Mouse (Mus musculus) gastrocnemius, adult 2 months (tissue): ENCODE measurements around the gene Sptlc3. TPM values are rescaled to one million over a fixed set of nuclear protein-coding genes. Genes with fewer than 3 reads are reported as not detected.

Experiments
- DNase-seq: peaks from one replicate; pipeline ENCODE4 v3.0.0; 2022
- H3K27ac ChIP-seq: fragments of 200-600 bp; 2 replicates; pipeline ENCODE4 v1.8.1; 2022; ENCODE audit warnings: mild to moderate bottlenecking
- H3K4me3 ChIP-seq: fragments of 200-600 bp; 2 replicates; pipeline ENCODE4 v1.8.1; 2022; ENCODE audit warnings: mild to moderate bottlenecking, moderate library complexity
- CTCF ChIP-seq: fragments of 200-600 bp; IDR thresholded peaks from 2 replicates; pipeline ENCODE4 v1.8.1; 2022; ENCODE audit warnings: antibody characterized with exemption, mild to moderate bottlenecking, moderate library complexity
- intact Hi-C: fragments of 180-260 bp; cut with DNase I; formaldehyde crosslinking; loops from one replicate; pipeline ENCODE4 v1.15.1; 2025
- total RNA-seq, 2 experiments: library from RNA; stranded (reverse); gene quantifications; 2 replicates each; pipeline ENCODE4 v1.2.3; 2021

Sptlc3 gene
- total RNA-seq, 2 experiments from 2014 or later: not detected

DNA sequence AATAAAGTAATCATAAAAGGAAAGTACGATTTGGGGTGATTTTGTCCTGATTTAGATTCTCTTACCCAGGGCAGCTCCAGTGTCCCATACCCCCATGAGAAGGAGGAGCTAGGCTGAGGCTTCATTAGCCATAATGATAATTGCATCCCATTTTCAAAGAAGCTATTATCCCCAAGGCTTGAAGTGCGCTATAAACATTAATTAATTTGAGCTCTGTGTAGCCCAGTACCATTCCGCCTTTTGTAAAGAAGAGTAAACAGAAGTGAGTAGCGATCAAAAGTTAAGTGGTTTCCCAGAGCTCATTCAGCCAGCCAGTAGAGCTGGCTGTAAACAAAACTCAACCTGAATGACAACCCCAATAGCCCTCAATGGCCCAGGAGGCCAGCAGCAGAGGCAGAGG lies 163.0 kb downstream of the Sptlc3 start:
- intact Hi-C loops: no loop called here
- no peak for TF ChIP-seq CTCF
- Histone ChIP-seq H3K27ac (no peak overlapping the region), H3K4me3 (no peak overlapping the region)
- DNase-seq: no peak

DNA sequence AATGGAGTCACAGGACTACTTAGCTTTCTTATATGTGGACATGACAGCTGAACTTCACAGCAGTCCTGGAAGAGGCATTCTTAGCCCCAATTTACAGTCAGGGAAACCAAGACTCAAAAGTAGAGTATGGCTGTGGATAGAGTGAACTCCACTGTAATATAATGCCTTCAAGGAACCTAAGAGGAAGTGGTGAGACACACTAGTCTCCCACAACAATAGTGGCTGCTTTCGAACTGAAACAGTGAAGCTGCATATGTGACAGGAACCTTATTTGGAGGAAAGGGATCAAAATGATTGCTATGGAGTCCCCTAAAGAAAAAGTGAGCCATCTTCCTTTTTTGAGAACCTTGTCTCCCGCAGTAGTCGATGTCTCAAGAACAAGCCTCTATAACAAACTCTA lies 178.1 kb downstream of the Sptlc3 start:
- H3K27ac ChIP-seq: no peak overlapping the region
- intact Hi-C loops: no loop called here
- DNase-seq: no peak
- H3K4me3 ChIP-seq: no peak overlapping the region
- no peak for TF ChIP-seq CTCF

- intact Hi-C loops: no loop called here
- no peak for TF ChIP-seq CTCF
- no peak for DNase-seq
- H3K4me3 ChIP-seq: no peak overlapping the region
- H3K27ac ChIP-seq: no peak overlapping the region
Measured at GRCm38 (mm10) chr2:139672371-139672770, 178.7 kb downstream of the Sptlc3 start.

DNA sequence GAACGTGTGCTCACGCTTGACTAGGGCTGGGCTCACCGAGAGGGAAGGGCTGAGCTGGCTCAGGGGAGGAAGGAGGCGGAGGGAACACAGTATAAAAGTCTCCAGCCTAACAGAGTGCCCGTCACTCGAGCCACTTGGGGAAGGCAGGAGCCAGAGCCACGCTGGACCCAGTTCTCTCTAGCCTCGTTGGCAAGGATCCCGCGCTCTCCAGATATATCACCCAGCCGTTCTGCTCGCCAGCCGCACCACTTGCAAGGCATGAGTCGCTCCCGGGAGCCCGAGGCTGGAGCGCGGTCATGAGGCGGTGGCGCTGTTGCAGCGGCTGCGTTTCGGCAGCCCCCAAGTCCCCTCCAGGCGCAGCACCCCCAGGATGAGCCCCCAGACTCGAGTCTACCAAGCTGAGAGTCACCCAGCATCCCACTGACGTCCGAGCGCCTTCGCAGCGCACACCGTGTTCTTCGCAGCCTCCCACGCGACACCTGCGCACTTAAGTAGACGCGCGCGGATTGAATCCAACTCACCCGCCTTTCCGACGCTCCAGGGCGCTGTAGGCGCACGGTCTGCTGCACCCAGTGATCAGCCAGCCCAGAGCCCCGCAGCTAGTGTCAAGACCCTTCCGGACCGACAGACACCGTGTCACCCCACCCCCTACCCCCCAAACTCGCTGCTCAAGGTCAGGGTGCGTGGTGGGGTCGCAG lies 183.5 kb downstream of the Sptlc3 start:
- no peak for TF ChIP-seq CTCF
- peak; percentile 76 for DNase-seq
- peak overlapping the region; percentile 84 for H3K4me3 ChIP-seq
- intact Hi-C loops: loop anchor here (5.0 kb wide), 1 partner anchor 45 kb away; no protein-coding TSS in a partner anchor
- peak overlapping the region; percentile 68 for H3K27ac ChIP-seq

DNA sequence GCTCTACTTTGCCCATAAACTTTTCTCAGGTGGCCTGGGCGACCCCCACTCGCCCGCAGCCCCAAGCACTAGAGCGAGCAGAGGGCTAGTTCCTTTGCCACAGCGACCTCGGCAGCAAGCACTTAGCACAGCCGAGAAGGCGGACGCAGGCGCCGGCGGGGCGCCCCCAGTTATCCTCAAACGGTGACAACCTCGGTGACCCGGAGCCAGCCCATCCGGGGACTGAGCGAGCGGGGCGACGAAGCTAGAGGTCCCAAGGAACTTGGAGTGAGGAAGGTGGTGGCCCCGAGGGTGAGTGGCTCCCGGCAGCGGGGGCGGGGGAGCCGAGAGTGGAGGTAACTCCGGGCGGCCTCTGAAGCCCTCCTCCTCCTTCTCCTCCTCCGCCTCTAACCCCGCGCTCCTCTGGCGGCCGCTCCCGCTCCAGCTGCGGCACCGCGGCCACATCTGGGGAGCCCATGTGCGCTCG lies 184.1 kb downstream of the Sptlc3 start, which contains the start of gene Ism1:
TSS of gene Ism1 (plus strand) at position 370 of the 466 bp plus-strand sequence.
- peak within 1 kb of the TSS; percentile 84 for H3K4me3 ChIP-seq
- peak within 1 kb of the TSS; percentile 68 for H3K27ac ChIP-seq
- DNase-seq: peak; percentile 50
- no peak for TF ChIP-seq CTCF
- intact Hi-C loops: loop anchor here (5.0 kb wide), 1 partner anchor 44 kb away; no protein-coding TSS in a partner anchor

- H3K4me3 ChIP-seq: peak overlapping the region; percentile 84
- peak; percentile 12; the same call in 1 of the 2 replicates for TF ChIP-seq CTCF
- H3K27ac ChIP-seq: peak overlapping the region; percentile 68
- intact Hi-C loops: loop anchor here (5.0 kb wide), 1 partner anchor 44 kb away; no protein-coding TSS in a partner anchor
- DNase-seq: peak; percentile 53
Measured at GRCm38 (mm10) chr2:139678275-139679140, 184.8 kb downstream of the Sptlc3 start.

DNA sequence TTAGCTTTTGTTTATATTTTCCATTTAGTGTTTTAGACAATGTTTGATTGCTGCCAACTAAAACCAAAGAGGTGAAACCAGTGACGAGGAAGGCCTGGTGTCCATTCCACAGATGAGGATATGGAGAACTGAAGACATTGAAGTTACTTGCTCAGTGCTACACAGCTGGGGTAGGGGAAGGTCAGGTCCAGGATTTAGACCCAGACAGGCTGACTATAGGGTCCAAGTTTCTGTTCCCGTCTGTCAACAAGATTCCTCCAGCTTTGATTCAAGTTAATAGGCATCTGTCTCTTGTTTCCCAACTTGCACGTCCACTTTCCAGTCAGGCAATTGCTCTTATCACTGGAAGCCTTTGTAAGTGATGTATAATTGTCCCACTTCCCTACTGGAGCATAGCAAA lies 188.8 kb downstream of the Sptlc3 start:
- TF ChIP-seq CTCF: no peak
- no peak overlapping the region for H3K27ac ChIP-seq
- DNase-seq: no peak
- intact Hi-C loops: no loop called here
- no peak overlapping the region for H3K4me3 ChIP-seq

Other genes with a start within 250 kb of the Sptlc3 start
- gene Ism1, start 184.3 kb downstream of the Sptlc3 start, total RNA-seq: 1 to 10 TPM in 1 of 2 experiments, under 1 TPM in 1; 0.51 to 1.1 TPM